Comparison of ENCODE assay signal across 20 mouse cellular contexts in the genomic region with DNA sequence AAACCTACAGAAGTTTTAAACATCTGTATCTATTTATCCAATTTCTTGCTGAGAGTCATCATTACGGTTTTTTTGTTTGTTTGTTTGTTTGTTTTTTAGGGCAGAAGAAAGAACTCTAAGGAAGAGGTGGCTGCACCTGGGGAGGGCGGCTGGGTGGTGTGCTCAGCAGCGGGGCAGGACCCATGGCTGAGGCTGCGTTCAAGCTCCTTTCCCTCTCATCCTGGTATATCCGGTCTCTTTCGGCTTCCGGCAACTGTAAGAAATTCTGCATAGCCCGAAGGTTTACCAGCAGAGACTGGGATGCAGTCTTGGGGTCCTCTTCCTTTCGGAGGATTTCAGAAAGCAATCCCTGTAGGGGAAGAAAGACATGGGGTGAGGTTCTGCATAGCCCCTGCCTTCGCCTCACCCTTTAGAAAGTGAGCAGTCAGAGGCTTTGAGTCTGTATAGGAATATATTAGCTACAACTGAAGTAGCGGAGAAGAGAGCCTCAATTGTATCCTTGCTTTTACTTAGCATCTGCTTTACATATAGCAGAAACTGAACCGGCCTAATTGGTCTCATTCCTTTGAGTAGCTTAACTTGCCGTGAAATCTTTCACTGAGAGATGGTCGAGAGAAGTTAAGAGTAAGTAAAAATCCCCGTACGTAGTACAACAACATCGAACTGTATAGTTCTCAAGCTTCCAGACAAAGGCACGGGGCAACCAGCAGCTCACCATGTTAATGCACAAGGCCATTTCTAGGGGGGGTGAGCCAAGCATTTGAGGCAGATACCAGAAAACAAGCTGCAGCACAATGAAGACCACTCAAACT. TPM values are rescaled to one million over a fixed set of nuclear protein-coding genes. Genes with fewer than 3 reads are reported as not detected.
A peak's percentile ranks its signal among the peaks of the same experiment; 100 is the strongest.
DNase-seq lines count a peak whose midpoint lies in the region; ATAC-seq and TF ChIP-seq lines count a peak whose summit lies in the region.
"Had no signal": no experiment of that assay in that cellular context is flagged by ENCODE, and none has a peak within 500 bp of the region (broad histone marks: within the 10 kb centered on the region; RNA-seq: fewer than 3 reads in every experiment).

No protein-coding gene starts in this region.

- 63% methylated on average over 18 of the region's 18 CpGs for WGBS in embryonic facial prominence, embryonic 10.5 days
- 26% methylated on average over 18 of the region's 18 CpGs for WGBS in embryonic facial prominence, embryonic 13.5 days
- WGBS in forebrain, embryonic 16.5 days = 42% methylated on average over 18 of the region's 18 CpGs
- 52% methylated on average over 18 of the region's 18 CpGs for WGBS in midbrain, embryonic 14.5 days

- DNase-seq in embryonic facial prominence, embryonic 10.5 days (ENCODE audit: low spot score) = peak; percentile 30
- peak; percentile 53 for DNase-seq in midbrain, embryonic 14.5 days
- no peak for DNase-seq in frontal cortex, postnatal 10 days (ENCODE audit: low spot score in 2 of 2)
- DNase-seq in layer of hippocampus, adult 2 months (ENCODE audit: low spot score in 2 of 2) = no peak
- DNase-seq: adrenal gland, adult 2 months; cerebellum, adult 11-12 months; heart, postnatal 36 days; kidney, adult 2 months; kidney, postnatal 36 days; left cerebral cortex, postnatal 4 days; spleen, adult 18-20 months had no signal

- no peaks in the 10 kb centered on the region for H3K27me3 ChIP-seq in embryonic facial prominence, embryonic 10.5 days (replicated peaks; ENCODE audit: low read depth, poor library complexity, severe bottlenecking)
- H3K27me3 ChIP-seq in embryonic facial prominence, embryonic 13.5 days = no peaks in the 10 kb centered on the region
- H3K27me3 ChIP-seq in forebrain, embryonic 16.5 days (replicated peaks; ENCODE audit: control insufficient read depth, insufficient read depth, low read length) = no peaks in the 10 kb centered on the region
- no peaks in the 10 kb centered on the region for H3K27me3 ChIP-seq in midbrain, embryonic 14.5 days (ENCODE audit: control insufficient read depth, insufficient read depth, low read length)
- H3K27me3 ChIP-seq: lung, embryonic 15.5 days; megakaryocyte, embryonic 14.5 days; stomach, embryonic 15.5 days had no signal

- peaks cover 25% of the 10 kb centered on the region for H3K36me3 ChIP-seq in embryonic facial prominence, embryonic 10.5 days (replicated peaks)
- no peaks in the 10 kb centered on the region for H3K36me3 ChIP-seq in embryonic facial prominence, embryonic 13.5 days
- peaks cover 5% of the 10 kb centered on the region; the same call in 1 of the 2 replicates for H3K36me3 ChIP-seq in forebrain, embryonic 16.5 days (ENCODE audit: control insufficient read depth, insufficient read depth)
- H3K36me3 ChIP-seq in midbrain, embryonic 14.5 days (ENCODE audit: control insufficient read depth, insufficient read depth, low read length) = peaks cover 10% of the 10 kb centered on the region
- H3K36me3 ChIP-seq: lung, embryonic 15.5 days; stomach, embryonic 15.5 days had no signal

- H3K27ac ChIP-seq in embryonic facial prominence, embryonic 10.5 days (replicated peaks) = no peak overlapping the region
- H3K27ac ChIP-seq in embryonic facial prominence, embryonic 13.5 days = peak overlapping the region; percentile 55; the same call in 1 of the 2 replicates
- no peak overlapping the region for H3K27ac ChIP-seq in forebrain, embryonic 16.5 days (ENCODE audit: low read length)
- H3K27ac ChIP-seq in midbrain, embryonic 14.5 days (replicated peaks; ENCODE audit: low read depth, low read length) = 0 out of 2 replicates have a peak overlapping the region, but pooled peaks have one; percentile 26
- no peak overlapping the region for H3K27ac ChIP-seq in layer of hippocampus, adult 2 months
- H3K27ac ChIP-seq: lung, embryonic 15.5 days; stomach, embryonic 15.5 days had no signal

- peak overlapping the region; percentile 27; the same call in 1 of the 2 replicates for H3K9ac ChIP-seq in embryonic facial prominence, embryonic 13.5 days
- H3K9ac ChIP-seq in forebrain, embryonic 16.5 days (replicated peaks; ENCODE audit: low read depth, low read length) = no peak overlapping the region
- H3K9ac ChIP-seq in midbrain, embryonic 14.5 days (replicated peaks; ENCODE audit: low read length) = no peak overlapping the region
- H3K9ac ChIP-seq: lung, embryonic 15.5 days; stomach, embryonic 15.5 days had no signal

- TF ChIP-seq CTCF in layer of hippocampus, adult 2 months (conservative IDR thresholded peaks at IDR 0.05) = no peak

- no peaks in the 10 kb centered on the region for H3K9me3 ChIP-seq in embryonic facial prominence, embryonic 10.5 days
- H3K9me3 ChIP-seq in embryonic facial prominence, embryonic 13.5 days = no peaks in the 10 kb centered on the region
- no peaks in the 10 kb centered on the region for H3K9me3 ChIP-seq in forebrain, embryonic 16.5 days (ENCODE audit: control insufficient read depth, low read length)
- H3K9me3 ChIP-seq in midbrain, embryonic 14.5 days (ENCODE audit: control insufficient read depth, low read length) = no peaks in the 10 kb centered on the region
- H3K9me3 ChIP-seq: lung, embryonic 15.5 days; megakaryocyte, embryonic 14.5 days; stomach, embryonic 15.5 days had no signal

- peaks cover 6% of the 10 kb centered on the region; the same call in 1 of the 2 replicates for H3K4me1 ChIP-seq in embryonic facial prominence, embryonic 10.5 days
- H3K4me1 ChIP-seq in embryonic facial prominence, embryonic 13.5 days = peaks cover 10% of the 10 kb centered on the region
- H3K4me1 ChIP-seq in forebrain, embryonic 16.5 days (replicated peaks; ENCODE audit: control insufficient read depth, insufficient read depth, low read length) = peaks cover 2% of the 10 kb centered on the region; the same call in 1 of the 2 replicates
- H3K4me1 ChIP-seq in midbrain, embryonic 14.5 days (ENCODE audit: control insufficient read depth, insufficient read depth, low read length) = 0 out of 2 replicates have a peak, but pooled peaks cover 6% of the 10 kb centered on the region
- H3K4me1 ChIP-seq: lung, embryonic 15.5 days; megakaryocyte, embryonic 14.5 days; stomach, embryonic 15.5 days had no signal

- H3K4me2 ChIP-seq in embryonic facial prominence, embryonic 13.5 days = peak overlapping the region; percentile 57
- no peak overlapping the region for H3K4me2 ChIP-seq in forebrain, embryonic 16.5 days (ENCODE audit: low read length)
- H3K4me2 ChIP-seq in midbrain, embryonic 14.5 days (ENCODE audit: low read length) = no peak overlapping the region
- H3K4me2 ChIP-seq: heart, embryonic 11.5 days; liver, embryonic 11.5 days; lung, embryonic 15.5 days; stomach, embryonic 15.5 days had no signal

- ATAC-seq in embryonic facial prominence, embryonic 13.5 days (ENCODE audit: insufficient number of reproducible peaks, insufficient read depth, low FRiP score, low TSS enrichment, low read depth) = no peak
- peak; percentile 65; the same call in 1 of the 2 replicates for ATAC-seq in forebrain, embryonic 16.5 days
- ATAC-seq in midbrain, embryonic 14.5 days (ENCODE audit: low FRiP score, low TSS enrichment) = peak; percentile 79; the same call in 1 of the 2 replicates
- no peak for ATAC-seq in CD4-positive, CD25-positive, alpha-beta regulatory T cell, adult 4 months
- ATAC-seq in megakaryocyte progenitor cell, adult 5-6 weeks (replicated peaks; ENCODE audit: poor library complexity) = no peak

- H3K4me3 ChIP-seq in embryonic facial prominence, embryonic 10.5 days = no peak overlapping the region
- peak overlapping the region; percentile 22 for H3K4me3 ChIP-seq in embryonic facial prominence, embryonic 13.5 days
- no peak overlapping the region for H3K4me3 ChIP-seq in forebrain, embryonic 16.5 days (replicated peaks; ENCODE audit: low read length)
- no peak overlapping the region for H3K4me3 ChIP-seq in midbrain, embryonic 14.5 days (replicated peaks; ENCODE audit: low read depth, low read length)
- H3K4me3 ChIP-seq in layer of hippocampus, adult 2 months = no peak overlapping the region
- H3K4me3 ChIP-seq: lung, embryonic 15.5 days; megakaryocyte, embryonic 14.5 days; stomach, embryonic 15.5 days had no signal

RNA-seq across cellular contexts. Expression of gene Satb1, which starts 57.8 kb away (rescaled TPM):
- 16.3 TPM in 2 replicates for polyA plus RNA-seq in embryonic facial prominence, embryonic 10.5 days (2016; fragmentation: Nextera tagmentation; extraction: Ambion mirVana)
- 18.0 and 20.2 TPM in 2 replicates for polyA plus RNA-seq in embryonic facial prominence, embryonic 13.5 days (2015; fragmentation: Nextera tagmentation; extraction: Ambion mirVana)
- 43.2 and 50.9 TPM in 2 replicates for polyA plus RNA-seq in forebrain, embryonic 16.5 days (2015; fragmentation: Nextera tagmentation; extraction: Ambion mirVana)
- polyA plus RNA-seq in midbrain, embryonic 14.5 days (2014; fragmentation: Nextera tagmentation; extraction: Ambion mirVana) = 26.6 and 34.2 TPM in 2 replicates
- 10 to 100 TPM; 49.5 to 77.2 TPM for polyA plus RNA-seq in CD4-positive, CD25-positive, alpha-beta regulatory T cell, adult 4 months (2017; shearing (Covaris generic))
- total RNA-seq in layer of hippocampus, adult 2 months (2021) = 10 to 100 TPM; 69.2 to 73.0 TPM
- 31.2 and 35.1 TPM in 2 replicates for total RNA-seq in megakaryocyte progenitor cell, adult 5-6 weeks (2015)
- total RNA-seq in megakaryocyte progenitor cell, adult 5-6 weeks (2017) = 21.8 and 22.1 TPM in 2 replicates

Comparison
In these comparisons a context has a peak if more than half of its experiments do, and no peak if none do; other contexts are left out.
1. H3K27ac ChIP-seq: peak in embryonic facial prominence, embryonic 13.5 days (single experiment) and midbrain, embryonic 14.5 days (single experiment); none in embryonic facial prominence, embryonic 10.5 days (single experiment), forebrain, embryonic 16.5 days (single experiment) and layer of hippocampus, adult 2 months (single experiment).
2. DNase-seq: peak in embryonic facial prominence, embryonic 10.5 days (single experiment) and midbrain, embryonic 14.5 days (single experiment); none in frontal cortex, postnatal 10 days (0 of 2) and layer of hippocampus, adult 2 months (0 of 2).
3. ATAC-seq: peak in forebrain, embryonic 16.5 days (single experiment) and midbrain, embryonic 14.5 days (single experiment); none in embryonic facial prominence, embryonic 13.5 days (single experiment), CD4-positive, CD25-positive, alpha-beta regulatory T cell, adult 4 months (single experiment) and megakaryocyte progenitor cell, adult 5-6 weeks (single experiment).